ENCODE assay signal across 11 mouse cellular contexts in genomic region chr1:52086236-52086635, GRCm38 (mm10). TPM values are rescaled to one million over a fixed set of nuclear protein-coding genes. Genes with fewer than 3 reads are reported as not detected.
DNase-seq lines count a peak whose midpoint lies in the region; ATAC-seq and TF ChIP-seq lines count a peak whose summit lies in the region.
"Had no signal": no experiment of that assay in that cellular context is flagged by ENCODE, and none has a peak within 500 bp of the region (broad histone marks: within the 10 kb centered on the region; RNA-seq: fewer than 3 reads in every experiment).

No protein-coding gene starts in this region.

- no peak for ATAC-seq in forebrain, embryonic 14.5 days
- no peak for ATAC-seq in forebrain, embryonic 16.5 days
- ATAC-seq in liver, postnatal 0 days, result no peak
- ATAC-seq in liver, embryonic 11.5 days (replicated peaks; ENCODE audit: low FRiP score), result no peak
- 0 out of 2 replicates have a peak, but pooled peaks have one; percentile 41 for ATAC-seq in megakaryocyte-erythroid progenitor cell, adult 5-6 weeks (replicated peaks; ENCODE audit: low FRiP score, low TSS enrichment, poor library complexity, severe bottlenecking)

- H3K36me3 ChIP-seq in forebrain, embryonic 14.5 days (ENCODE audit: control insufficient read depth, insufficient read depth, low read length), result no peaks in the 10 kb centered on the region
- H3K36me3 ChIP-seq in forebrain, embryonic 16.5 days (ENCODE audit: control insufficient read depth, insufficient read depth), result no peaks in the 10 kb centered on the region
- no peaks in the 10 kb centered on the region for H3K36me3 ChIP-seq in liver, postnatal 0 days (replicated peaks; ENCODE audit: insufficient read depth, low read length)
- no peaks in the 10 kb centered on the region for H3K36me3 ChIP-seq in liver, embryonic 11.5 days (ENCODE audit: control insufficient read depth, insufficient read depth, low read length)
- H3K36me3 ChIP-seq: liver, embryonic 15.5 days; stomach, embryonic 15.5 days had no signal

- no peaks in the 10 kb centered on the region for H3K4me1 ChIP-seq in forebrain, embryonic 14.5 days (ENCODE audit: control insufficient read depth, insufficient read depth, low read length)
- H3K4me1 ChIP-seq in forebrain, embryonic 16.5 days (replicated peaks; ENCODE audit: control insufficient read depth, insufficient read depth, low read length), result no peaks in the 10 kb centered on the region
- H3K4me1 ChIP-seq in liver, postnatal 0 days (ENCODE audit: insufficient read depth), result no peaks in the 10 kb centered on the region
- H3K4me1 ChIP-seq in liver, embryonic 11.5 days (replicated peaks; ENCODE audit: control insufficient read depth, insufficient read depth, low read length), result no peaks in the 10 kb centered on the region
- H3K4me1 ChIP-seq: liver, embryonic 15.5 days; stomach, embryonic 15.5 days had no signal

- H3K27me3 ChIP-seq in forebrain, embryonic 14.5 days (replicated peaks; ENCODE audit: control insufficient read depth, insufficient read depth, low read length), result no peaks in the 10 kb centered on the region
- H3K27me3 ChIP-seq in forebrain, embryonic 16.5 days (replicated peaks; ENCODE audit: control insufficient read depth, insufficient read depth, low read length), result no peaks in the 10 kb centered on the region
- H3K27me3 ChIP-seq in liver, postnatal 0 days (ENCODE audit: insufficient read depth, low read length), result no peaks in the 10 kb centered on the region
- no peaks in the 10 kb centered on the region for H3K27me3 ChIP-seq in liver, embryonic 11.5 days (replicated peaks; ENCODE audit: control insufficient read depth, insufficient read depth, low read length)
- H3K27me3 ChIP-seq: liver, embryonic 15.5 days; stomach, embryonic 15.5 days had no signal

- no peaks in the 10 kb centered on the region for H3K9me3 ChIP-seq in forebrain, embryonic 14.5 days (replicated peaks; ENCODE audit: control insufficient read depth, low read length)
- H3K9me3 ChIP-seq in forebrain, embryonic 16.5 days (ENCODE audit: control insufficient read depth, low read length), result no peaks in the 10 kb centered on the region
- H3K9me3 ChIP-seq in liver, postnatal 0 days (ENCODE audit: low read length), result no peaks in the 10 kb centered on the region
- no peaks in the 10 kb centered on the region for H3K9me3 ChIP-seq in liver, embryonic 11.5 days (ENCODE audit: control insufficient read depth, low read length)
- H3K9me3 ChIP-seq: liver, embryonic 15.5 days; stomach, embryonic 15.5 days had no signal

- peak; percentile 65 for DNase-seq in forebrain, embryonic 14.5 days (ENCODE audit: low spot score)
- DNase-seq in liver, postnatal 0 days, result no peak
- DNase-seq in liver, embryonic 11.5 days (ENCODE audit: low spot score), result no peak
- peak; percentile 4 for DNase-seq in Muller cell, postnatal 12 days (ENCODE audit: inconsistent ontology term)
- no peak for DNase-seq in right cerebral cortex, adult 2 months (ENCODE audit: low spot score in 2 of 2)
- DNase-seq in layer of hippocampus, adult 11-12 months (ENCODE audit: low spot score), result no peak
- DNase-seq: cerebellum, adult 2 months had no signal

- no peak for TF ChIP-seq EP300 in liver, postnatal 0 days (IDR thresholded peaks at IDR 0.05; ENCODE audit: low read depth)

- H3K4me2 ChIP-seq in forebrain, embryonic 14.5 days (ENCODE audit: low read length), result no peak overlapping the region
- H3K4me2 ChIP-seq in forebrain, embryonic 16.5 days (ENCODE audit: low read length), result no peak overlapping the region
- H3K4me2 ChIP-seq in liver, postnatal 0 days (ENCODE audit: low read depth, low read length), result no peak overlapping the region
- no peak overlapping the region for H3K4me2 ChIP-seq in liver, embryonic 11.5 days
- H3K4me2 ChIP-seq: liver, embryonic 15.5 days; stomach, embryonic 15.5 days had no signal

- peak; percentile 44 for TF ChIP-seq CTCF in liver, postnatal 0 days (IDR thresholded peaks at IDR 0.05; ENCODE audit: low read depth)

- 43% methylated on average over 4 of the region's 4 CpGs for WGBS in forebrain, embryonic 14.5 days
- 40% methylated on average over 4 of the region's 4 CpGs for WGBS in forebrain, embryonic 16.5 days
- 38% methylated on average over 4 of the region's 4 CpGs for WGBS in liver, postnatal 0 days (ENCODE audit: insufficient replicate concordance)
- 38% methylated on average over 4 of the region's 4 CpGs for WGBS in liver, embryonic 11.5 days

- H3K4me3 ChIP-seq in forebrain, embryonic 14.5 days (ENCODE audit: low read depth, low read length), result no peak overlapping the region
- H3K4me3 ChIP-seq in forebrain, embryonic 16.5 days (replicated peaks; ENCODE audit: low read length), result no peak overlapping the region
- no peak overlapping the region for H3K4me3 ChIP-seq in liver, postnatal 0 days (ENCODE audit: low read depth, low read length)
- no peak overlapping the region for H3K4me3 ChIP-seq in liver, embryonic 11.5 days (ENCODE audit: low read depth, low read length)
- H3K4me3 ChIP-seq: liver, embryonic 15.5 days; stomach, embryonic 15.5 days had no signal

- H3K9ac ChIP-seq in forebrain, embryonic 14.5 days (ENCODE audit: low read length), result no peak overlapping the region
- no peak overlapping the region for H3K9ac ChIP-seq in forebrain, embryonic 16.5 days (replicated peaks; ENCODE audit: low read depth, low read length)
- H3K9ac ChIP-seq in liver, postnatal 0 days (replicated peaks), result no peak overlapping the region
- H3K9ac ChIP-seq in liver, embryonic 11.5 days (ENCODE audit: low read depth, low read length), result no peak overlapping the region
- H3K9ac ChIP-seq: liver, embryonic 15.5 days; stomach, embryonic 15.5 days had no signal

- H3K27ac ChIP-seq in forebrain, embryonic 14.5 days (ENCODE audit: low read depth, low read length), result no peak overlapping the region
- H3K27ac ChIP-seq in forebrain, embryonic 16.5 days (ENCODE audit: low read length), result no peak overlapping the region
- no peak overlapping the region for H3K27ac ChIP-seq in liver, postnatal 0 days (ENCODE audit: low read depth)
- H3K27ac ChIP-seq in liver, embryonic 11.5 days (ENCODE audit: low read depth, low read length), result no peak overlapping the region
- H3K27ac ChIP-seq: liver, embryonic 15.5 days; stomach, embryonic 15.5 days had no signal

RNA-seq across cellular contexts. Expression of gene Stat1, which starts 33.0 kb away (rescaled TPM):
- 12.9 and 13.1 TPM in 2 replicates for polyA plus RNA-seq in forebrain, embryonic 14.5 days (2014; fragmentation: Nextera tagmentation; extraction: Ambion mirVana)
- 10.5 and 13.2 TPM in 2 replicates for polyA plus RNA-seq in forebrain, embryonic 16.5 days (2015; fragmentation: Nextera tagmentation; extraction: Ambion mirVana)
- polyA plus RNA-seq in liver, postnatal 0 days (2015; fragmentation: Nextera tagmentation; extraction: Ambion mirVana), result 31.2 and 33.7 TPM in 2 replicates
- polyA plus RNA-seq in liver, embryonic 11.5 days (2014; fragmentation: Nextera tagmentation; extraction: Ambion mirVana), result 17.8 and 19.0 TPM in 2 replicates
- total RNA-seq in megakaryocyte-erythroid progenitor cell, adult 5-6 weeks (2014; fragmentation: Nextera tagmentation), result 28.0 and 45.6 TPM in 2 replicates
- 47.4 and 67.7 TPM in 2 replicates for total RNA-seq in megakaryocyte-erythroid progenitor cell, adult 5-6 weeks (2017)

Comparison
In these comparisons a context has a peak if more than half of its experiments do, and no peak if none do; other contexts are left out.
1. DNase-seq: peak in forebrain, embryonic 14.5 days (single experiment) and Muller cell, postnatal 12 days (single experiment); none in liver, postnatal 0 days (single experiment), liver, embryonic 11.5 days (single experiment), right cerebral cortex, adult 2 months (0 of 2) and layer of hippocampus, adult 11-12 months (single experiment).